Mouse (Mus musculus) layer of hippocampus, postnatal 10 days (tissue): ENCODE measurements around the gene Zfp740. TPM values are rescaled to one million over a fixed set of nuclear protein-coding genes. Genes with fewer than 3 reads are reported as not detected.

Experiments
- DNase-seq, 2 experiments: peaks; one replicate each; pipeline ENCODE4 v3.0.0; 2021; ENCODE audit warnings: low spot score in 2 of 2
- total RNA-seq, 2 experiments: library from RNA; stranded (reverse); gene quantifications; 2 replicates each; pipeline ENCODE4 v1.2.3; 2021

Zfp740 gene
- total RNA-seq, 2 experiments from 2014 or later, result 64.4 to 68.3 TPM

- DNase-seq, result peak; percentile 66
Measured at GRCm38 (mm10) chr15:102247252-102248130, 44.4 kb downstream of the Zfp740 start.

DNA sequence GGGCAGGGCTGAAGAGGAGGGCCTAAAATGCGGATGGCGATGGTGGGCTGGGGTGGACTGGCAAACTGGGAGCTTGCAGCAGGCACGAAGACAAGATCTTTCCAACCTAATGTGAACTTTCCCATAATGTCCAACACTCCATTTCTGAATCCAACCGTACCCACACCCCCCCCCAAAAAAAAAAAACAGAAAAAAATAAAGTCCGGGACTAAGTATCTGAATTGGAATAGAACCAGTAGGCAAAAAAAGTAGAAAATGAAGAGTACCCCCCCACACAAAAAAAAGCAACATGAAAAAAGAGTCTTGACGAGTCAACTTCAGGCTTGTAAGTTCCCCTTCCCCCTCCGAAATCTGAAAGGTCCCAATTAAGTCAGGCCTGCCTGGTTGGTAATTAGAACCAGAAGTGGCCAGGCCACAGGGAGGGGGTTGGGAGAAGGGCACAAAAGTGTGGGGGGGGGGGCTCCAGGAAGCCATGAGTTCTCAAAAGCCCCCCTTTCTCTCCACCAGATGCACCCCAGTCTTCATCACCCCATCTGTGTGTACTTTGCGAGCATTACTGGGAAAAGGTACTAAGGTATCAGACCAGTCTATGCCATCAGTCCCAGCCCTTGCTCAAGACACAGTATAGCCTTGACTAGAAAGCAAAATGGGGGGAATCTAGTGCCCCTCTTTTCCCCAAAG lies 45.2 kb downstream of the Zfp740 start:
- no peak for DNase-seq

GRCm38 (mm10) chr15:102248812-102249191 lies 45.8 kb downstream of the Zfp740 start:
- no peak for DNase-seq

DNA sequence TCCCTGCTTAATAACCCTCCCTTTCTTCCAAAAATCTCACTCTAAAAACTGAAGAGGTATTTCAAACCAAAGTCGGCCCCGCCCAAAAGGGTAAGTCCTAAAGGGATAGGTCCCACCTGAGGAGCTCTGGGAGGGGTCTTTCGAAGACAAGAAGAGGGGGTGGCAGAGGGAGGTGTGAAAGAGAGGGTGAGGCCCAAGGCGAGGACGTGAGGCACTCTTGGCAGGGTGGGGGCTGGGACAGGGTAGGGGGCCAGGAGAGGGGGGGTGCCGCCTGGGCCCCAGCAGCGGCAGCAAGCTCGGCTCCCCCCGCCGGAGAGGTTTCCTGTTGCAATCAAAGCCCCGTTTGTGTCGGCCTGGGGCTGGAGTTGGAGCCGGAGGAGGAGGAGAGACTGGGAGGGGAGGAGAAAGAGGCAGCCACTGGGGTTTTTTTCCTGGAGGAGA lies 46.2 kb downstream of the Zfp740 start:
- DNase-seq, result peak in 1 of 2 experiments; percentile 50

- no peak for DNase-seq
Measured at GRCm38 (mm10) chr15:102249967-102250366, 46.9 kb downstream of the Zfp740 start.

GRCm38 (mm10) chr15:102250521-102250920 lies 47.5 kb downstream of the Zfp740 start:
- no peak for DNase-seq

DNA sequence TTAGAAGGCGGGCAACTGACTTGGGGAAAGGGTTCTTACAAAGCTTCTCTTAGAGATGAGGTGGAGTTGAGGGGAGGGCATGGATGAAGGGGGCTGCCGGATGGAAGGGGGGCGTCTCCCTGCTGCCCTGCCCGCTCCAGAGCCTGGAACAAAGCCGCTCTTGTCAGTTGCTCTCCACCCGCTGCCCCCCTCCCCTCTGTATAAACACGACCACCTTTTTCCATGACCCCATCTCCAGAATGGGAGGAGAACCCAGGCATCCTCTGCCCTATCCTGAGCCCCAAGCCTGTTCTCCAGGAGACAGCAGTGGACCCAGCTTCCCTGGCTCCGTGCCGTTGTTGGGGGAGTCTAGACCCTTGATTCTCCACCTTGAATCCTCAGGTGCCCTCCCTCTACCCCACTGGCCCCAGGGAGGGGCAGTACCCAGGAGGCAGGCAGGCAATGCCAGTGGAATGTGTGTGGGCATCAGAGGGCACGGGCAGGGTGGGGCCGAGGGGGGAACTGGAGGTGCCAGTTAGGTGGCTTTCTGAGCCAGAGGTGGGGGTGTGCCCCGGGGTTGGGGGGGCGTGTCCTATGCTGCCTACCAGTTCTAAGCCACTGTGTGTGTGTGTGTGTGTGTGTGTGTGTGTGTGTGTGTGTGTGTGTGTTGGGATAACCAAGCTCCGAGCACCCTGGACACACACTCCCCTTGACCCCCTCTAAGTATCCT lies 52.7 kb downstream of the Zfp740 start:
- DNase-seq, result no peak

DNA sequence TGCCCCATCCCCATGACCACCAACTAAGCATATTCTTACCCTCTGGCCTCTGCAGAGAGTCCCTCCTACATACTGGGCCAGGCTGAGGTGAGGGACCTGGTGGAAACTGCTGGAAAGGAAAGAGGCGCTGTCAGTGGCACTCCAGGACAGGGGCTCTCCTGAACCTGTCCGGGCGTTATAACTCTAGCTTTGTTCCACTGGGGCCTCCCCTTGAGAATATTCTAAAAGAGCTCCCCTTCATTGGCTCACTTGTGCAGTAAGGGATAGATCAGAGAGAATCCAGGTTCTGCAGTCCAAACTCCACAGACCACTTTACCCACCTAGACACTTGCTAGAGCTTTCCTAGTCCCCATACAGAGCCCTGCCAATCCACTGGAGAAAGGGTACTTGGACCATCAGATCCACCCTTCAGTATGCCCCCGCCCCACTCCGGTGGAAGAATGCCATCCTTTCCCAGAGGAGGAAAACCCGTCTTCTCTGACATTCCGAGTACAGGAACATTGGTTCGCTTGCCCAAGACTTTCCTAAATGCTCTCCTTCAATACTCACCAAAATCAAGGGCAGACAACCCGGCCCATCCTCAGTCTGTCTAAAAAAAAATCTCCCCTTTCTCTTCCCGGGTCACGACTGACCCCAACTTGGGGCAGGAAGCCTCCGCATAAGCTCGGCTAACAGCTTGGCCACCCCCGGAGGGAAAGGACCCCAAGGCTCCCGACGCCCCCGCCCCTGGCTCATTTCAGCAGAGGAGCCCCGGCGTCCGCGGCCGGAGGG lies 53.6 kb downstream of the Zfp740 start:
- DNase-seq, result no peak

DNA sequence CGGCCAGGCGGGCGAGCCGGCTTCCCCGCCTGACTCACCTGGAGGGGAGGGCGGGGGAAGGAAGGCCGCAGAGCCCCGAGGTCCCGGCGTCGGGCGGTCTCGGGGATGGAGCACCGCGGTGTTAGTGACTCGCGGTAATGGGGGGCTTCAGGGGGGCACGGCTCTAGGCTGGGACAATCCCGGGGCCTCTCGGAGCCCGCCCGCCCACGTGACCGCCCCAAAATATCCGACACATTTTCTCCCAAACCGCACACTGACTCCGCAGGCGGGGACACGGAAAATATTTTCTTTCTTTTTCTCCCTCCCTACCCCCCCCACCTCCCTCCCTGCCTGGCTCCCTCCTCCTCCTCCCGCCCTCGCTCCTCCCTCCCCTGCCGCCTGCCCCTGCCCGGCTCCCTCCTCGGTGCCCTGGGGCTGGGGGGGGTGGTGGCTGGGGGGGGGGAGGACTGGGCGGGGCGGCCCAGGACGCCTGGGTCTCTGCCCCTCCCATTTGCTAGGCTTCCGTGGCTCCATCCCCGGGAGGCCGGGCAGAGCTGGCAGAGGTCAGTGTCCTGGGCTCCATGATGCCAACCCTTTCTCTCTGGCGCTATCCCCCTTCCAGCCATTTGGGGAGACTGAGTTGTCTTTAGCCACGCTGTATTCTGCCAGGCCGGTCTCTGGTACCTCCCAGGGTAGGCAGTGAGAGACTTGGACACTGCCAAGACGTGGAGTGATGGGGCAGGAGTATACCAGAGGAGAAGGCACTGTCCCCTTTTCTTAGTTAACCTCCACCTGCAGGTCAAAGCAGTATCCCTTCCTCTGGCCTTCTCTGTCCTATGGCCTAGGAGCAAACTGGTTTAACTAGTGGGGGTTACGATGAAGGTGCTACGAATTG lies 54.4 kb downstream of the Zfp740 start, which contains the start of gene Rarg:
Gene Rarg (minus strand): TSS at position 316 of the 874 bp plus-strand sequence.
- DNase-seq, result peak; percentile 38 to 56

DNA sequence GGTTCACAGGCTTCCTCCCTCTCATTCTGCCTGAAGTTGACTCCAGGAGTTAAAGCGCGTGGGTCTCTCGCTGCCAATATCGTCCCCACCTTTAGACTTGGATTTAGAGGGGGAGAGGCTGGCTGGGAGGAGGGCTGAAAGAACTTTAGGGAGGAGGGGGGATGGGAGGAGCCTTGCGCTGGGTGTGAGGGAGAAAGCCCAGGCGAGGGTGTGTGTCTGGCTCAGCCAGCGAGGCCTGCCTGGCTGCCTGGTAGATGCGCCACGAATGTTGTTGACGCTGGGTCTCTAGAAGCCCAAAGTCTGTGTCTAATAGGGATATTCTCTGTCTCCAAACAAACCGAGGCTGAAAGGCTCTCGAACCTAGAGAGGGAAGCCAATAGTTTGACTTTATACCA lies 55.0 kb downstream of the Zfp740 start:
- DNase-seq, result no peak

DNA sequence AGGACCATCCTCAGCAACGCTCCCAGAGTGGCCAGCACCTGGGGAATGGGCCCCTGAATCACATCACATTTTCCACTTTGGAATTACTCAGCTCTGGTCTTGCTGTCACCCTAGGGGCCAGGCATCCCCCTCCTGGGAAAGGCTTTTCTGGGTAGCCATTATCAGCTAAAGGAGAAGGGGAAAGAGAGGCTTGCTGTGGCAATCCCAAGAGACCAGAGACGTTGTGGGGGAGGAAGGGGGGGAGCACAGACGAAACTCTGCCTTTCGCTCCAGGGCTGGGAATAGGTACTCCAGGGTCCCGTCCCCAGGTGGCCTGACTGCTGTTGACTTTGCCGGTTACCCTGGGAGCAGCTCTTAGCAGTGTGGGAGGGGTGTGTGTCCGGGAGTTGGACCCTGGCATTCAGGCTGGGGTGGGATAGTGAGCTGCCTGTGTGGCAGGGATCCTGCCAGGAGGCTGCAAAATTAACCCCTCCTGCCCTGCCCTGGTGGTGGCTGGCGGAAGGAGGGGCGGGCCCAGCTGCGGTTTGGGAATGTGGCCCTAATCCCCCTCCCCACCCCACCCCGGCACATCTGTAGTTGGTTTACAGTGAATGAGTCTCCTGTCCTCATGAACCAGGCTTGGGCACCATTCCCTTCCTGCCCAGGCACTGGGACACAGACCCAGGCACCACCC lies 55.7 kb downstream of the Zfp740 start:
- no peak for DNase-seq

DNA sequence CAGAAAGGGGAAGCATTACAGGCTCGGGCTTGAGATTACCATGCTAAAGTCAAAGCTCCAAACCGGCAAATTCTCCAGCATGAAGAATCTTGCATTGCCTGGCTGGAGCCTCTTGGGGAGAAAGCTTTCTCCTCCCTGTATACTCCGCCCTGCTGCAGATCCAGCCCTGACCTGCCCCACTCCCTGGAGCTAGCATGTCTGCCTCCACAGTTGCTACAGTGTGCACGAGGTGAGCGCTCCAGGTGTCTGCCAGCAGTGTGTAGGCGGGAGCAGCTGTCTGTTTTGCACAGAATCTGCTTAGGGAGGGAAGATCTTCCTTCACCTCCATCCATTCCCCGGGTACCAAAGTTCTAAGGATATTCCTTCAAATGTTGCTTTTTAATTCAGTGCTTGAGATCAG lies 59.5 kb downstream of the Zfp740 start:
- DNase-seq, result no peak

- no peak for DNase-seq
Measured at GRCm38 (mm10) chr15:102263037-102263436, 60.0 kb downstream of the Zfp740 start.

Other genes with a start within 250 kb of the Zfp740 start
- not detected for gene Krt78, start 249.0 kb upstream of the Zfp740 start, total RNA-seq
- under 1 TPM in 1 of 2 experiments, not detected in 1; 0.71 TPM for gene Krt8, start 198.8 kb upstream of the Zfp740 start, total RNA-seq
- 1 to 10 TPM in 1 of 2 experiments, under 1 TPM in 1; 0.85 to 1.6 TPM for gene Krt18, start 175.1 kb upstream of the Zfp740 start, total RNA-seq
- 100 to 1,000 TPM; 178 to 181 TPM for gene Eif4b, start 129.5 kb upstream of the Zfp740 start, total RNA-seq
- gene Tns2, start 102.8 kb upstream of the Zfp740 start, total RNA-seq, result 10 to 100 TPM; 13.4 to 16.8 TPM
- 100 to 1,000 TPM; 148 to 163 TPM for gene Spryd3, start 67.0 kb upstream of the Zfp740 start, total RNA-seq
- gene Igfbp6, start 58.9 kb upstream of the Zfp740 start, total RNA-seq, result 1 to 10 TPM; 2.3 to 3.1 TPM
- gene Soat2, start 52.7 kb upstream of the Zfp740 start, total RNA-seq, result not detected
- gene Csad, start 1.5 kb downstream of the Zfp740 start, total RNA-seq, result 10 to 100 TPM; 33.0 to 38.7 TPM
- gene Itgb7, start 28.7 kb downstream of the Zfp740 start, total RNA-seq, result 1 to 10 TPM; 1.3 to 2.5 TPM
- gene Rarg, start 54.3 kb downstream of the Zfp740 start, total RNA-seq, result 10 to 100 TPM; 12.5 to 15.6 TPM
- not detected for gene Gm9918, start 67.3 kb downstream of the Zfp740 start, total RNA-seq
- gene Mfsd5, start 76.2 kb downstream of the Zfp740 start, total RNA-seq, result 10 to 100 TPM; 33.3 to 33.9 TPM
- gene Espl1, start 93.0 kb downstream of the Zfp740 start, total RNA-seq, result 1 to 10 TPM; 4.5 to 6.2 TPM
- gene Pfdn5, start 122.9 kb downstream of the Zfp740 start, total RNA-seq, result 100 to 1,000 TPM; 379 to 390 TPM
- 10 to 100 TPM; 61.8 to 62.8 TPM for gene Myg1, start 128.5 kb downstream of the Zfp740 start, total RNA-seq
- 10 to 100 TPM; 23.2 to 26.3 TPM for gene Aaas, start 147.5 kb downstream of the Zfp740 start, total RNA-seq
- gene Sp7, start 163.9 kb downstream of the Zfp740 start, total RNA-seq, result under 1 TPM; 0.18 to 0.27 TPM
- 10 to 100 TPM; 26.2 to 27.6 TPM for gene Sp1, start 202.9 kb downstream of the Zfp740 start, total RNA-seq
- under 1 TPM; 0.42 to 0.75 TPM for gene Amhr2, start 242.1 kb downstream of the Zfp740 start, total RNA-seq